Mouse (Mus musculus): ENCODE results near the gene Tyms. TPM values are rescaled to one million over a fixed set of nuclear protein-coding genes. Genes with fewer than 3 reads are reported as not detected.
A peak's percentile ranks its signal among the peaks of the same experiment; 100 is the strongest.

The Tyms gene
- total RNA-seq (2021) (1 to 10 TPM; 2.3 to 3.8 TPM), polyA plus RNA-seq (2012; rRNA removed) (3.3 and 4.2 TPM in 2 replicates)
- long read RNA-seq, partial matches to known transcripts: 0 of 1 reads
- long read RNA-seq, other reads (novel, unspliced or antisense): 0 of 1 reads

DNA sequence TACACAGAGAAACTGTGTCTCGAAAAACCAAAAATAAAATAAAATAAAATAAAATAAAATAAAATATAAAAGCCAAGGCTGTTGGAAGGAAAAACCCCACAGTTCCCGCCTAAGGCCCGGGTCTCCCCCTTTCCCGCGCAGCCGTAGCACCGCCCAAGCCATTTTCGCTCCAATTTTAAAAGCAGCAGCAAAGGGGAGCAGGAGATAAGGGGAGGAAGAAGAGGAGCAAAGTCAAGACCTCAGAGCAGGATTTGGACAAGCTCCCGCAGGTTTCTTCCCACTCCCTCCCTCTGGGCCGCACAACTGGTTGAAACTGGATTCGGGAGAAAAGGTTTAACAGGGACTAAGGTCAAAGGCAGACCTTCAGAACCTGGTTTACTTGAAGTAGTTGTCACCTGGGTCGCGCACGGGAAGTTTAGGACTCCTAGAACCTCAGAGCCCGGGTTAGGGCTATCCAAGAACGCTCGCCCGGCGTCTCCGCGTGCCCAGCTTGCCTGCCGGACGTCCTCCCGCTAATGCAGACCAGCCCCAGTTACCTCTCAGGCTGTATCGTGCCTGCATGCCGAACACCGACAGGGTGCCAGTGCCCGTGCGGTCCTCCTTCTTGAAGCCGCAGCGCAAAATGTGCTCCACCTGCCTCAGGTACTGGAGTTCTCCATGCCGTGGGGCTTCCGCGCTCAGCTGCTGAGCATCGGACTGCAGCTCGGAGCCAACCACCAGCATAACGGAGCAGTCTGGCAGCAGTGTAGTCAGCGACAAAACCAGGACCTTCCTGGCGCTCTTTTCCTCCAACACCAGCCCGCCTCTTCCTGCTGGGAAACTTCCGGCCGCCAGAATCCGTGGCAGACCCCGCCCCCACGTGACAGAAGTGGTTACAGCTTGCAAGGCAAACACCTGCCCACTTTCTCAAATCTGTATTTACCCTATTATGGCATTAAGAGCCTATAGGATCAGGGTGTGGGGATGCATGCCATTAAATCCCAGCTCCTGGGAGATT is at the start of gene Tyms:
Gene Tyms (minus strand): TSS at position 793 of the 997 bp plus-strand sequence.
- Histone ChIP-seq H3K27me3 (ENCODE audit: control insufficient read depth, insufficient read depth, low read length) (no peaks in the 10 kb centered on the region), H3K36me3 (ENCODE audit: control insufficient read depth, insufficient read depth, low read length) (no peaks in the 10 kb centered on the region; the same call in 1 of the 2 replicates), H3K4me3 (peak within 1 kb of the TSS; percentile 80), H3K79me2 (replicated peaks; ENCODE audit: control insufficient read depth, insufficient read depth, low read length) (no peaks in the 10 kb centered on the region), H3K27ac (peak within 1 kb of the TSS; percentile 60), H3K4me1 (ENCODE audit: control insufficient read depth, insufficient read depth, low read length) (no peaks in the 10 kb centered on the region), H3K9ac (ENCODE audit: low read depth, low read length) (peak within 1 kb of the TSS; percentile 74)
- intact Hi-C loops (cut with DNase I): loop anchor here (5.0 to 10.0 kb wide), 2 partner anchors 61 to 248 kb away; partner anchors contain the start of gene Il6
- TF ChIP-seq CTCF (IDR thresholded peaks at IDR 0.05) (peak; percentile 45), EP300 (IDR thresholded peaks at IDR 0.05; ENCODE audit: insufficient read depth, low read depth, low read length) (0 out of 2 replicates have a peak, but pooled peaks have one; percentile 23), POLR2A (IDR thresholded peaks at IDR 0.05; ENCODE audit: insufficient read depth, low read depth, low read length) (peak; percentile 79)
- WGBS: 2% methylated on average over 45 of the region's 45 CpGs
- DNase-seq: peak; percentile 79 to 81

DNA sequence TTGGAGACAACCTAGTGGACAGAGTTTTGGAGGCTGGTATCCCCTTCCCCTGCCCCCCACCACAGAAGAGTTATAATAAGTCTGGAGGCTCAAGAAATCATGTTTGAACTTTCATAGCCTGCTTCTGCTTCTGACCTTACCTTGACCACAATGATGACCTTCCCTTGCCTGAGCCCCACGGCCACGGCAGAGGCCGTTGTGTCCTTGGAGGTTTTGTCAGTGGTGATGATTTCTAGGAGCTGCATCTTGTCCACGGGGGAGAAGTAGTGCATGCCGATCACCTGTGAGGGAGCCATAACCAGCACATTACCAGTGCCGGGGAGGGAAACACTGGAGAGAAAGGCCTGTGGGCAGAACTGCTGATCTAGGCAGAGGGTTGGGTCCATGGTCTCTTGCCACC is 49.1 kb upstream of the Tyms start:
- Histone ChIP-seq H3K4me3 (no peak overlapping the region), H3K9ac (ENCODE audit: low read depth, low read length) (no peak overlapping the region), H3K27ac (no peak overlapping the region), H3K4me1 (ENCODE audit: control insufficient read depth, insufficient read depth, low read length) (no peaks in the 10 kb centered on the region), H3K36me3 (ENCODE audit: control insufficient read depth, insufficient read depth, low read length) (peaks cover 3% of the 10 kb centered on the region), H3K27me3 (ENCODE audit: control insufficient read depth, insufficient read depth, low read length) (no peaks in the 10 kb centered on the region), H3K79me2 (replicated peaks; ENCODE audit: control insufficient read depth, insufficient read depth, low read length) (no peaks in the 10 kb centered on the region)
- WGBS: 79% methylated on average over 6 of the region's 6 CpGs
- intact Hi-C loops (cut with DNase I): no loop called here
- TF ChIP-seq EP300 (IDR thresholded peaks at IDR 0.05; ENCODE audit: insufficient read depth, low read depth, low read length): no peak
- TF ChIP-seq POLR2A (IDR thresholded peaks at IDR 0.05; ENCODE audit: insufficient read depth, low read depth, low read length): no peak
- no peak for DNase-seq

DNA sequence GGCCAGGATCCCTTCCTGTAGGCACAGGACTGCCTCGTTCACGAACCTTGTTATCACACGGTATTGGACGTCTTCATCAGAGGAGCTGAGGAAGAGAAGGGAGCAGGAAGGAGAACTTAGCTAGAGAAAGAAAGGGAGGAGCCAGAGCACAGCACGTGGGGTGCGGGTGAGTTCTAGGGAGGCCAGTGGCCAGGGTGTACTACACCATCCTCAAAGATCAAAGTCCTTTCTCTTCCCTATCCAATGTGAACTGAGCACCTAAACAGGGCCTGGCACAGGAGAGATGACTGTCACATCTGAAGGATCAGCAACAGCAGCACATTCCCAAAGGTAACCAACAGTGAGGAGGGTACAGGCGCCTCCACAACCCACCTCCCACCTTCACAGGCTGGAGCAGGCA is 46.7 kb upstream of the Tyms start:
- H3K4me3 ChIP-seq: no peak overlapping the region
- no peak for TF ChIP-seq POLR2A (IDR thresholded peaks at IDR 0.05; ENCODE audit: insufficient read depth, low read depth, low read length)
- no peak for TF ChIP-seq EP300 (IDR thresholded peaks at IDR 0.05; ENCODE audit: insufficient read depth, low read depth, low read length)
- no peak for TF ChIP-seq CTCF (IDR thresholded peaks at IDR 0.05)
- no peak overlapping the region for H3K27ac ChIP-seq
- no peaks in the 10 kb centered on the region for H3K79me2 ChIP-seq (replicated peaks; ENCODE audit: control insufficient read depth, insufficient read depth, low read length)
- no peaks in the 10 kb centered on the region for H3K36me3 ChIP-seq (ENCODE audit: control insufficient read depth, insufficient read depth, low read length)
- no peaks in the 10 kb centered on the region for H3K27me3 ChIP-seq (ENCODE audit: control insufficient read depth, insufficient read depth, low read length)
- WGBS: 68% methylated on average over 7 of the region's 7 CpGs
- H3K4me1 ChIP-seq (ENCODE audit: control insufficient read depth, insufficient read depth, low read length): no peaks in the 10 kb centered on the region
- DNase-seq: no peak
- intact Hi-C loops (cut with DNase I): no loop called here
- no peak overlapping the region for H3K9ac ChIP-seq (ENCODE audit: low read depth, low read length)

DNA sequence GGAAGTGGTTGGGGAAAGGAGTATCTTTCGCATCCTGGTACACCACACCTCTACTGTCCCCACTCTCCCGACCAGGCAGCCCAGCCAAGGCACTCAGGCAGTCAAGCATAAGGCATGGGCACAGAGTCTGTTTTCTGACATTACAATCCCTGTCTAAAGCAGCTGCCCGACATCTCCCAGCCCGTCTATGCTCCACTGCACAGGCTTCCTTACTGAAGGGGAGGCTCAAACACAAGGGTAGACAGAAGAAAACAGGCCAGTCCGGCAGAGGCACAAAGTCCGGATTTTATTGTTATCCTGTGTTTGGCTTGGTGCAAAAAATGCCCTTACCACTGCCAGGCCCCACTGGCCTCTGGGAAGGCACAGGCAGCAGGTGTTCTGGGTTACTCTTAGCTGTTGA is 45.7 kb upstream of the Tyms start:
- no peak for DNase-seq
- no peaks in the 10 kb centered on the region for H3K27me3 ChIP-seq (ENCODE audit: control insufficient read depth, insufficient read depth, low read length)
- no peak overlapping the region for H3K9ac ChIP-seq (ENCODE audit: low read depth, low read length)
- no peaks in the 10 kb centered on the region for H3K79me2 ChIP-seq (replicated peaks; ENCODE audit: control insufficient read depth, insufficient read depth, low read length)
- WGBS: 89% methylated on average over 6 of the region's 6 CpGs
- H3K36me3 ChIP-seq (ENCODE audit: control insufficient read depth, insufficient read depth, low read length): no peaks in the 10 kb centered on the region
- H3K27ac ChIP-seq: no peak overlapping the region
- TF ChIP-seq CTCF (IDR thresholded peaks at IDR 0.05) (no peak), EP300 (IDR thresholded peaks at IDR 0.05; ENCODE audit: insufficient read depth, low read depth, low read length) (no peak), POLR2A (IDR thresholded peaks at IDR 0.05; ENCODE audit: insufficient read depth, low read depth, low read length) (no peak)
- no peak overlapping the region for H3K4me3 ChIP-seq
- intact Hi-C loops (cut with DNase I): loop anchor here (10.0 kb wide), 1 partner anchor 294 kb away; no protein-coding TSS in a partner anchor
- H3K4me1 ChIP-seq (ENCODE audit: control insufficient read depth, insufficient read depth, low read length): 0 out of 2 replicates have a peak, but pooled peaks cover 1% of the 10 kb centered on the region

DNA sequence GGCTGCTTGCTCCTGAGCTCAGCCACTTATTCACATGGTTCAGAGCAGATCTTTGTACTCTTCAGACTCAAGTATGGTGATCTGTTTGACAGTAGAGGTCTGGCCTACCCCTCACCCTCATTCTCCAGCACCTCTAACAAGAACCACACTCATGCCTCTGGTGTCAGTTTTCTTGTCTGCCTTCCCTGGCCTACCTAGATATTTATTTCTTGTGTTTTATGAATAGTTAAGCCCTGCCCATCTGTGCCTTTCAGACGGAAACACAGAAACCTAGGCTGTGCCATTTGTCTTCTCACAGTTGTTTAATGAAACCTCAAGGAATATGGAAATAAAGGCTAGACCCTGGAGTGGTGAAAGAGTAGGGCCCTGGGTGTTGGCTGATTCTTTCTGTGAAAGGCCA is 44.6 kb upstream of the Tyms start:
- 0 out of 2 replicates have a peak, but pooled peaks cover 1% of the 10 kb centered on the region for H3K4me1 ChIP-seq (ENCODE audit: control insufficient read depth, insufficient read depth, low read length)
- no peak overlapping the region for H3K4me3 ChIP-seq
- H3K9ac ChIP-seq (ENCODE audit: low read depth, low read length): no peak overlapping the region
- H3K27ac ChIP-seq: no peak overlapping the region
- no peak for TF ChIP-seq POLR2A (IDR thresholded peaks at IDR 0.05; ENCODE audit: insufficient read depth, low read depth, low read length)
- no peak for TF ChIP-seq EP300 (IDR thresholded peaks at IDR 0.05; ENCODE audit: insufficient read depth, low read depth, low read length)
- no peak for TF ChIP-seq CTCF (IDR thresholded peaks at IDR 0.05)
- 80% methylated on average over 1 of the region's 1 CpGs for WGBS
- no peaks in the 10 kb centered on the region for H3K36me3 ChIP-seq (ENCODE audit: control insufficient read depth, insufficient read depth, low read length)
- no peak for DNase-seq
- intact Hi-C loops (cut with DNase I): loop anchor here (10.0 kb wide), 1 partner anchor 293 kb away; no protein-coding TSS in a partner anchor
- no peaks in the 10 kb centered on the region for H3K27me3 ChIP-seq (ENCODE audit: control insufficient read depth, insufficient read depth, low read length)
- H3K79me2 ChIP-seq (replicated peaks; ENCODE audit: control insufficient read depth, insufficient read depth, low read length): no peaks in the 10 kb centered on the region

Data from heart, adult 2 months (tissue).